Mouse (Mus musculus) CH12.LX (cell line): ENCODE data around the gene Srsf2. TPM values are rescaled to one million over a fixed set of nuclear protein-coding genes. Genes with fewer than 3 reads are reported as not detected.
A peak's percentile ranks its signal among the peaks of the same experiment; 100 is the strongest.

Experiments
- DNase-seq: peaks from one replicate; pipeline ENCODE4 v3.0.0-alpha.2; 2013; ENCODE audit errors: extremely low read depth
- H3K27ac ChIP-seq: 2 replicates; pipeline ENCODE4 v1.5.1; 2012; ENCODE audit warnings: low read depth, mild to moderate bottlenecking, control low read depth, moderate library complexity; ENCODE audit not compliant: insufficient read depth
- H3K27me3 ChIP-seq: replicated peaks from 2 replicates; pipeline ENCODE3; 2012; ENCODE audit warnings: inconsistent platforms
- H3K36me3 ChIP-seq, 2 experiments: replicated peaks in 1 of 2; 2 replicates each; pipeline versions ENCODE3 to v1.6.1; 2012; ENCODE audit warnings: inconsistent platforms in 1 of 2, low read length in 1 of 2, mild to moderate bottlenecking in 1 of 2, mixed read lengths in 1 of 2, moderate library complexity in 1 of 2; ENCODE audit not compliant: control insufficient read depth in 1 of 2, insufficient read depth in 1 of 2
- H3K4me1 ChIP-seq, 2 experiments: 2 replicates each; pipeline ENCODE4 v1.6.1; 2012; ENCODE audit warnings: inconsistent platforms in 1 of 2, moderate library complexity in 1 of 2; ENCODE audit not compliant: insufficient read depth in 2 of 2, control insufficient read depth in 1 of 2
- H3K4me2 ChIP-seq: 2 replicates; pipeline ENCODE4 v1.6.1; 2012; ENCODE audit warnings: low read depth, mild to moderate bottlenecking, control low read depth; ENCODE audit not compliant: poor library complexity, insufficient read depth, severe bottlenecking
- H3K4me3 ChIP-seq, 3 experiments: fragments of 150-350 bp in 1 of 3; sonication (generic) in 1 of 3; replicated peaks in 1 of 3; 2 replicates each; pipeline versions ENCODE3 to v1.5.1; 2011 to 2012; ENCODE audit warnings: low read depth in 2 of 3, low read length in 2 of 3, mild to moderate bottlenecking in 2 of 3, moderate library complexity in 2 of 3, control low read depth in 1 of 3, improper control_type of control experiment in 1 of 3, inconsistent platforms in 1 of 3, mixed read lengths in 1 of 3; ENCODE audit not compliant: poor library complexity in 1 of 3
- H3K79me2 ChIP-seq: replicated peaks from 2 replicates; pipeline ENCODE4 v1.6.1; 2012; ENCODE audit warnings: mild to moderate bottlenecking, moderate library complexity; ENCODE audit not compliant: control insufficient read depth, poor library complexity, insufficient read depth, severe bottlenecking; ENCODE audit errors: extremely low read depth
- H3K9ac ChIP-seq: 2 replicates; pipeline ENCODE4 v1.6.1; 2012; ENCODE audit warnings: low read depth, mild to moderate bottlenecking, control low read depth, moderate library complexity; ENCODE audit not compliant: insufficient read depth
- H3K9me3 ChIP-seq: replicated peaks from 2 replicates; pipeline ENCODE3; 2012; ENCODE audit warnings: low read length, inconsistent platforms, mixed read lengths
- BHLHE40 ChIP-seq: IDR thresholded peaks from 2 replicates; pipeline ENCODE4 v1.6.1; 2011; ENCODE audit warnings: mild to moderate bottlenecking, low read depth, low read length, improper control_type of control experiment
- CHD2 ChIP-seq: IDR thresholded peaks from 2 replicates; pipeline ENCODE4 v1.6.1; 2011; ENCODE audit warnings: low read length, improper control_type of control experiment
- CTCF ChIP-seq, 2 experiments: IDR thresholded peaks in 1 of 2; conservative IDR thresholded peaks in 1 of 2; 2 replicates each; pipeline ENCODE4 v1.5.1; 2011 to 2012; ENCODE audit warnings: low read depth in 2 of 2, low read length in 2 of 2, improper control_type of control experiment in 1 of 2, inconsistent platforms in 1 of 2, mild to moderate bottlenecking in 1 of 2, moderate library complexity in 1 of 2
- EP300 ChIP-seq: IDR thresholded peaks from 2 replicates; pipeline ENCODE4 v1.6.1; 2011; ENCODE audit warnings: low read length, improper control_type of control experiment
- HCFC1 ChIP-seq: IDR thresholded peaks from 2 replicates; pipeline ENCODE4 v1.6.1; 2012; ENCODE audit warnings: low read depth, mild to moderate bottlenecking, inconsistent platforms, low read length, improper control_type of control experiment
- IRF4 ChIP-seq: IDR thresholded peaks from 2 replicates; pipeline ENCODE4 v1.6.1; 2014; ENCODE audit warnings: low read depth, mild to moderate bottlenecking, inconsistent platforms, low read length, improper control_type of control experiment
- JUN ChIP-seq: IDR thresholded peaks from 2 replicates; pipeline ENCODE4 v1.6.1; 2011; ENCODE audit warnings: low read depth, mild to moderate bottlenecking, low read length, improper control_type of control experiment, moderate library complexity; ENCODE audit not compliant: insufficient read depth
- JUND ChIP-seq: conservative IDR thresholded peaks from 2 replicates; pipeline ENCODE4 v1.6.1; 2011; ENCODE audit warnings: low read depth, low read length, improper control_type of control experiment
- MAX ChIP-seq: IDR thresholded peaks from 2 replicates; pipeline ENCODE4 v1.6.1; 2011; ENCODE audit warnings: low read length, improper control_type of control experiment
- MAZ ChIP-seq: IDR thresholded peaks from 2 replicates; pipeline ENCODE4 v1.6.1; 2012; ENCODE audit warnings: low read depth, mild to moderate bottlenecking, inconsistent platforms, low read length, improper control_type of control experiment, moderate library complexity
- MEF2A ChIP-seq: IDR thresholded peaks from 2 replicates; pipeline ENCODE4 v1.6.1; 2014; ENCODE audit warnings: low read depth, mild to moderate bottlenecking, inconsistent platforms, low read length, improper control_type of control experiment, borderline replicate concordance
- PAX5 ChIP-seq: IDR thresholded peaks from 2 replicates; pipeline ENCODE4 v1.6.1; 2012; ENCODE audit warnings: low read length, inconsistent platforms, mixed read lengths
- RAD21 ChIP-seq: IDR thresholded peaks from 2 replicates; pipeline ENCODE4 v1.6.1; 2011; ENCODE audit warnings: low read depth, mild to moderate bottlenecking, low read length, improper control_type of control experiment, moderate library complexity
- SIN3A ChIP-seq: IDR thresholded peaks from 2 replicates; pipeline ENCODE4 v1.6.1; 2012; ENCODE audit warnings: low read length, improper control_type of control experiment, inconsistent platforms
- TBP ChIP-seq: conservative IDR thresholded peaks from 2 replicates; pipeline ENCODE4 v1.6.1; 2011; ENCODE audit warnings: low read depth, low read length, improper control_type of control experiment
- TCF12 ChIP-seq: IDR thresholded peaks from 2 replicates; pipeline ENCODE4 v1.6.1; 2014; ENCODE audit warnings: low read depth, mild to moderate bottlenecking, inconsistent platforms, low read length, improper control_type of control experiment
- ZKSCAN1 ChIP-seq: IDR thresholded peaks from 2 replicates; pipeline ENCODE4 v1.6.1; 2012; ENCODE audit warnings: low read depth, inconsistent platforms, low read length, improper control_type of control experiment, borderline replicate concordance
- dilution Hi-C: fragments of 300-500 bp; cut with MboI; formaldehyde crosslinking; loops from 2 replicates; pipeline ENCODE4 v1.14.3; 2020; ENCODE audit warnings: low sequenced_read_pairs; ENCODE audit not compliant: extremely low pct_unique_long_range_greater_than_20kb, extremely low pct_ligation_motif_present
- in situ Hi-C: fragments of 300-500 bp; cut with MboI; formaldehyde crosslinking; loops from 3 replicates; pipeline ENCODE4 v1.14.3; 2019; ENCODE audit warnings: low sequenced_read_pairs, low pct_ligation_motif_present, low pct_unique_long_range_greater_than_20kb, mixed read lengths
- polyA plus RNA-seq: library from polyadenylated mRNA; unstranded; fragments of >175 nt; gene quantifications from 2 replicates; pipeline ENCODE4 v1.2.1, GENCODE M21; 2012; ENCODE audit warnings: low read depth; ENCODE audit not compliant: insufficient read length
- total RNA-seq, 2 experiments: library from RNA; depleted of rRNA; stranded (reverse); fragments of 300-350 nt in 1 of 2; fragments of >200 nt in 1 of 2; gene quantifications; 2 replicates each; pipeline ENCODE4 v1.2.3; 2012 to 2014

Srsf2 gene
- total and polyA plus RNA-seq, 3 experiments, result 298 to 1,224 (median 471) TPM

- Histone ChIP-seq H3K79me2 (no peaks in the 10 kb centered on the region), H3K4me1 (peaks cover 16 to 66% of the 10 kb centered on the region in 2 experiments)
- no peak for TF ChIP-seq CTCF (conservative IDR thresholded peaks at IDR 0.05 in 1 of 2, IDR thresholded peaks at IDR 0.05 in 1 of 2; ENCODE audit: low read depth in 2 of 2, low read length in 2 of 2)
- 0 out of 2 replicates have a peak, but pooled peaks have one; percentile 38 for TF ChIP-seq JUND
- TF ChIP-seq TCF12, result 0 out of 2 replicates have a peak, but pooled peaks have one; percentile 29
- TF ChIP-seq PAX5, result no peak
- no peak for TF ChIP-seq RAD21
- TF ChIP-seq MAX, result no peak
- TF ChIP-seq IRF4, result peak; percentile 50; the same call in 1 of the 2 replicates
- TF ChIP-seq SIN3A, result no peak
- peak; percentile 43 for TF ChIP-seq EP300
- TF ChIP-seq TBP, result no peak
- TF ChIP-seq MEF2A, result peak; percentile 79
- peak; percentile 53; the same call in 1 of the 2 replicates for TF ChIP-seq CHD2
- TF ChIP-seq MAZ, result 0 out of 2 replicates have a peak, but pooled peaks have one; percentile 32
- peak; percentile 25; the same call in 1 of the 2 replicates for TF ChIP-seq BHLHE40
- peak; percentile 57 for TF ChIP-seq JUN
- TF ChIP-seq, all 38 proteins: peak for 9
- no peak overlapping the region; the same call in 1 of the 2 replicates for H3K27ac ChIP-seq
- no peak overlapping the region for H3K4me2 ChIP-seq
- no peak overlapping the region for H3K4me3 ChIP-seq
- H3K27me3 ChIP-seq, result no peaks in the 10 kb centered on the region
- peaks cover 47 to 64% of the 10 kb centered on the region in 2 experiments for H3K36me3 ChIP-seq
- dilution Hi-C loops, result no loop called here
- H3K9ac ChIP-seq, result no peak overlapping the region
- peak; percentile 50 for DNase-seq
- no peaks in the 10 kb centered on the region for H3K9me3 ChIP-seq
- in situ Hi-C loops, result no loop called here
Measured at GRCm38 (mm10) chr11:116869641-116870040, 16.7 kb upstream of the Srsf2 start.

GRCm38 (mm10) chr11:116869223-116869622 lies 16.3 kb upstream of the Srsf2 start:
- Histone ChIP-seq H3K4me2 (no peak overlapping the region), H3K79me2 (no peaks in the 10 kb centered on the region), H3K27me3 (no peaks in the 10 kb centered on the region), H3K27ac (peak overlapping the region; percentile 7; the same call in 1 of the 2 replicates), H3K9me3 (no peaks in the 10 kb centered on the region), H3K36me3 (peaks cover 46 to 64% of the 10 kb centered on the region in 2 experiments), H3K9ac (no peak overlapping the region)
- in situ Hi-C loops, result no loop called here
- no peak for TF ChIP-seq HCFC1
- no peak for TF ChIP-seq ZKSCAN1
- TF ChIP-seq, all 38 proteins: peak for 0
- no peak for DNase-seq
- Histone ChIP-seq H3K4me1 (peaks cover 16 to 70% of the 10 kb centered on the region in 2 experiments), H3K4me3 (no peak overlapping the region)
- dilution Hi-C loops, result no loop called here
